Mouse (Mus musculus) embryo, embryonic 11.5 days (tissue): ENCODE data around the gene Prr15l.

Experiments
- DNase-seq: peaks from one replicate; pipeline ENCODE4 v3.0.0-alpha.2; 2012; ENCODE audit warnings: low read depth, low spot score

The Prr15l gene

GRCm38 (mm10) chr11:96919003-96919402 is 8.9 kb upstream of the Prr15l start:
- DNase-seq = no peak

- DNase-seq = no peak
Measured at GRCm38 (mm10) chr11:96924861-96925260, 3.0 kb upstream of the Prr15l start.

GRCm38 (mm10) chr11:96925469-96926148 is 2.3 kb upstream of the Prr15l start:
- DNase-seq = no peak

- no peak for DNase-seq
Measured at GRCm38 (mm10) chr11:96926587-96926986, 1.3 kb upstream of the Prr15l start.

GRCm38 (mm10) chr11:96928691-96929090 is 787 bp downstream of the Prr15l start:
- DNase-seq = no peak

GRCm38 (mm10) chr11:96929096-96929765 is 1.3 kb downstream of the Prr15l start:
- DNase-seq = no peak

- no peak for DNase-seq
Measured at GRCm38 (mm10) chr11:96929766-96930331, 1.9 kb downstream of the Prr15l start.

- DNase-seq = no peak
Measured at GRCm38 (mm10) chr11:96931327-96932062, 3.6 kb downstream of the Prr15l start.

- no peak for DNase-seq
Measured at GRCm38 (mm10) chr11:96933562-96934276, 5.8 kb downstream of the Prr15l start.

GRCm38 (mm10) chr11:96934921-96935356 is 7.0 kb downstream of the Prr15l start:
- DNase-seq = peak; percentile 29

GRCm38 (mm10) chr11:96935872-96936650 is 8.2 kb downstream of the Prr15l start:
- no peak for DNase-seq

- DNase-seq = no peak
Measured at GRCm38 (mm10) chr11:96937549-96938425, 9.9 kb downstream of the Prr15l start.

GRCm38 (mm10) chr11:96938426-96938800 is 10.5 kb downstream of the Prr15l start:
- no peak for DNase-seq

GRCm38 (mm10) chr11:96940578-96941465 is 12.9 kb downstream of the Prr15l start:
- no peak for DNase-seq

- no peak for DNase-seq
Measured at GRCm38 (mm10) chr11:96941989-96942590, 14.2 kb downstream of the Prr15l start.

GRCm38 (mm10) chr11:96943746-96944304 is 15.9 kb downstream of the Prr15l start, which contains the start of gene Pnpo:
Gene Pnpo (minus strand): TSS chr11:96943986.
- peak; percentile 85 for DNase-seq

- no peak for DNase-seq
Measured at GRCm38 (mm10) chr11:96944844-96945580, 17.1 kb downstream of the Prr15l start.
